Mouse (Mus musculus) forebrain, embryonic 14.5 days (tissue): ENCODE data around the gene Zbtb17. TPM values are rescaled to one million over a fixed set of nuclear protein-coding genes. Genes with fewer than 3 reads are reported as not detected.

Experiments
- ATAC-seq: fragments of 200-750 bp; cut with Nextera tagmentation; 2 replicates; pipeline ENCODE4 v1.8.0; 2017; ENCODE audit warnings: mild to moderate bottlenecking, moderate library complexity
- DNase-seq: peaks from one replicate; pipeline ENCODE4 v3.0.0-alpha.2; 2015; ENCODE audit warnings: low spot score
- H3K27ac ChIP-seq: fragments of 300-500 bp; sonication (generic); 2 replicates; pipeline ENCODE4 v1.5.1; 2014; ENCODE audit warnings: low read depth, mild to moderate bottlenecking, control low read depth, low read length, moderate library complexity
- H3K27me3 ChIP-seq: fragments of 300-500 bp; sonication (generic); replicated peaks from 2 replicates; pipeline ENCODE4 v1.6.1; 2014; ENCODE audit warnings: low read length, control low read depth, mixed read lengths; ENCODE audit not compliant: control insufficient read depth, insufficient read depth
- H3K36me3 ChIP-seq: fragments of 300-500 bp; sonication (generic); 2 replicates; pipeline ENCODE4 v1.6.1; 2014; ENCODE audit warnings: low read length, control low read depth; ENCODE audit not compliant: control insufficient read depth, insufficient read depth
- H3K4me1 ChIP-seq: fragments of 300-500 bp; sonication (generic); 2 replicates; pipeline ENCODE4 v1.6.1; 2014; ENCODE audit warnings: antibody characterized with exemption, low read length, control low read depth; ENCODE audit not compliant: control insufficient read depth, insufficient read depth
- H3K4me2 ChIP-seq: fragments of 300-500 bp; sonication (generic); 2 replicates; pipeline ENCODE4 v1.6.1; 2014; ENCODE audit warnings: mild to moderate bottlenecking, control low read depth, low read length
- H3K4me3 ChIP-seq: fragments of 300-500 bp; sonication (generic); 2 replicates; pipeline ENCODE4 v1.5.1; 2014; ENCODE audit warnings: low read depth, low read length, control low read depth
- H3K9ac ChIP-seq: fragments of 300-500 bp; sonication (generic); 2 replicates; pipeline ENCODE4 v1.6.1; 2014; ENCODE audit warnings: mild to moderate bottlenecking, low read length, control low read depth, moderate library complexity
- H3K9me3 ChIP-seq: fragments of 300-500 bp; sonication (generic); replicated peaks from 2 replicates; pipeline ENCODE4 v1.6.1; 2016; ENCODE audit warnings: low read length, control low read depth, mixed read lengths; ENCODE audit not compliant: control insufficient read depth
- WGBS: fragments of 180-500 bp; shearing (Covaris S2); extraction: QIAGEN DNeasy Blood & Tissue Kit; methylation state at CpG from one replicate; pipeline ENCODE4 v1.1.7; 2014; 5-methylcytosine and 5-hydroxymethylcytosine counted together
- polyA plus RNA-seq: library from polyadenylated mRNA; unstranded; fragments of >200 nt; fragmentation: Nextera tagmentation; extraction: Ambion mirVana; gene quantifications from 2 replicates; pipeline ENCODE4 v1.2.1, GENCODE M21; 2014

The Zbtb17 gene
- polyA plus RNA-seq, 1 experiment from 2014 or later: 41.3 TPM

GRCm38 (mm10) chr4:141454581-141455350 is 10.3 kb downstream of the Zbtb17 start:
- H3K4me2 ChIP-seq: no peak overlapping the region
- 81% methylated on average over 14 of the region's 14 CpGs for WGBS
- DNase-seq: no peak
- peaks cover 5% of the 10 kb centered on the region for H3K4me1 ChIP-seq
- no peaks in the 10 kb centered on the region for H3K27me3 ChIP-seq
- no peak overlapping the region for H3K27ac ChIP-seq
- peaks cover 45% of the 10 kb centered on the region for H3K36me3 ChIP-seq
- ATAC-seq: no peak
- no peak overlapping the region for H3K9ac ChIP-seq
- no peaks in the 10 kb centered on the region for H3K9me3 ChIP-seq
- no peak overlapping the region for H3K4me3 ChIP-seq

GRCm38 (mm10) chr4:141455526-141455925 is 11.1 kb downstream of the Zbtb17 start:
- H3K36me3 ChIP-seq: peaks cover 45% of the 10 kb centered on the region
- DNase-seq (no peak), ATAC-seq (no peak)
- no peak overlapping the region for H3K9ac ChIP-seq
- no peak overlapping the region for H3K4me3 ChIP-seq
- H3K9me3 ChIP-seq: no peaks in the 10 kb centered on the region
- H3K27ac ChIP-seq: no peak overlapping the region
- peaks cover 5% of the 10 kb centered on the region for H3K4me1 ChIP-seq
- 75% methylated on average over 4 of the region's 4 CpGs for WGBS
- H3K27me3 ChIP-seq: no peaks in the 10 kb centered on the region
- H3K4me2 ChIP-seq: no peak overlapping the region

GRCm38 (mm10) chr4:141456193-141456938 is 11.9 kb downstream of the Zbtb17 start:
- H3K9me3 ChIP-seq: no peaks in the 10 kb centered on the region
- H3K4me3 ChIP-seq: no peak overlapping the region
- H3K4me1 ChIP-seq: peaks cover 5% of the 10 kb centered on the region
- no peak overlapping the region for H3K9ac ChIP-seq
- no peak for ATAC-seq
- H3K36me3 ChIP-seq: peaks cover 42% of the 10 kb centered on the region
- 95% methylated on average over 14 of the region's 14 CpGs for WGBS
- H3K27ac ChIP-seq: no peak overlapping the region
- no peak overlapping the region for H3K4me2 ChIP-seq
- DNase-seq: no peak
- H3K27me3 ChIP-seq: no peaks in the 10 kb centered on the region

GRCm38 (mm10) chr4:141458236-141458635 is 13.8 kb downstream of the Zbtb17 start:
- DNase-seq (no peak), ATAC-seq (no peak)
- Histone ChIP-seq H3K27me3 (no peaks in the 10 kb centered on the region), H3K27ac (peak overlapping the region; percentile 39; the same call in 1 of the 2 replicates), H3K4me2 (no peak overlapping the region), H3K36me3 (peaks cover 42% of the 10 kb centered on the region), H3K4me1 (peaks cover 5% of the 10 kb centered on the region), H3K4me3 (no peak overlapping the region), H3K9ac (peak overlapping the region; percentile 32; the same call in 1 of the 2 replicates), H3K9me3 (no peaks in the 10 kb centered on the region)
- WGBS: 11% methylated on average over 7 of the region's 7 CpGs

GRCm38 (mm10) chr4:141458888-141459287 is 14.4 kb downstream of the Zbtb17 start:
- ATAC-seq: 0 out of 2 replicates have a peak, but pooled peaks have one; percentile 10
- 65% methylated on average over 3 of the region's 3 CpGs for WGBS

GRCm38 (mm10) chr4:141459766-141460165 is 15.3 kb downstream of the Zbtb17 start:
- WGBS: 92% methylated on average over 9 of the region's 9 CpGs
- Histone ChIP-seq H3K9ac (no peak overlapping the region), H3K9me3 (no peaks in the 10 kb centered on the region), H3K27ac (no peak overlapping the region), H3K36me3 (peaks cover 50% of the 10 kb centered on the region), H3K4me2 (no peak overlapping the region), H3K4me1 (peaks cover 5% of the 10 kb centered on the region), H3K4me3 (no peak overlapping the region), H3K27me3 (no peaks in the 10 kb centered on the region)
- no peak for DNase-seq
- no peak for ATAC-seq

More at GRCm38 (mm10) chr4:141458888-141459287, 14.4 kb downstream of the Zbtb17 start:
- Histone ChIP-seq H3K36me3 (peaks cover 44% of the 10 kb centered on the region), H3K4me1 (peaks cover 5% of the 10 kb centered on the region), H3K27ac (no peak overlapping the region), H3K4me3 (no peak overlapping the region), H3K9ac (no peak overlapping the region; the same call in 1 of the 2 replicates), H3K9me3 (no peaks in the 10 kb centered on the region), H3K4me2 (no peak overlapping the region), H3K27me3 (no peaks in the 10 kb centered on the region)
- no peak for DNase-seq

- ATAC-seq: no peak
- no peaks in the 10 kb centered on the region for H3K27me3 ChIP-seq
- H3K9ac ChIP-seq: no peak overlapping the region
- H3K9me3 ChIP-seq: no peaks in the 10 kb centered on the region
- WGBS: 96% methylated on average over 4 of the region's 4 CpGs
- no peak for DNase-seq
- peaks cover 5% of the 10 kb centered on the region for H3K4me1 ChIP-seq
- no peak overlapping the region for H3K4me3 ChIP-seq
- H3K27ac ChIP-seq: no peak overlapping the region
- H3K36me3 ChIP-seq: peaks cover 51% of the 10 kb centered on the region
- no peak overlapping the region for H3K4me2 ChIP-seq
Measured at GRCm38 (mm10) chr4:141460481-141460880, 16.0 kb downstream of the Zbtb17 start.

- no peak overlapping the region; the same call in 1 of the 2 replicates for H3K9ac ChIP-seq
- no peaks in the 10 kb centered on the region for H3K27me3 ChIP-seq
- no peaks in the 10 kb centered on the region for H3K9me3 ChIP-seq
- DNase-seq: peak; percentile 21
- ATAC-seq: peak; percentile 25; the same call in 1 of the 2 replicates
- H3K4me3 ChIP-seq: no peak overlapping the region
- no peak overlapping the region for H3K4me2 ChIP-seq
- H3K27ac ChIP-seq: no peak overlapping the region
- peaks cover 5% of the 10 kb centered on the region for H3K4me1 ChIP-seq
- peaks cover 57% of the 10 kb centered on the region for H3K36me3 ChIP-seq
- 42% methylated on average over 12 of the region's 12 CpGs for WGBS
Measured at GRCm38 (mm10) chr4:141461088-141461487, 16.6 kb downstream of the Zbtb17 start.
